In genomic region chr10:23060041-23060693, GRCm38 (mm10) we compare ENCODE assay signal across 25 mouse cellular contexts.
DNase-seq lines count a peak whose midpoint lies in the region; ATAC-seq lines count a peak whose summit lies in the region.
"Had no signal": no experiment of that assay in that cellular context is flagged by ENCODE, and none has a peak within 500 bp of the region (broad histone marks: within the 10 kb centered on the region; RNA-seq: fewer than 3 reads in every experiment).

No protein-coding gene starts in this region.

- no peaks in the 10 kb centered on the region for H3K36me3 ChIP-seq in kidney, embryonic 15.5 days
- no peaks in the 10 kb centered on the region for H3K36me3 ChIP-seq in lung, embryonic 16.5 days (ENCODE audit: control insufficient read depth, insufficient read depth, low read length)
- no peaks in the 10 kb centered on the region for H3K36me3 ChIP-seq in intestine, embryonic 16.5 days (ENCODE audit: control insufficient read depth, insufficient read depth, low read length)
- H3K36me3 ChIP-seq in midbrain, embryonic 13.5 days: no peaks in the 10 kb centered on the region
- H3K36me3 ChIP-seq: embryonic facial prominence, embryonic 15.5 days; heart, embryonic 12.5 days; hindbrain, embryonic 10.5 days; midbrain, embryonic 12.5 days had no signal

- H3K27ac ChIP-seq in kidney, embryonic 15.5 days: peak overlapping the region; percentile 86
- H3K27ac ChIP-seq in lung, embryonic 16.5 days (ENCODE audit: low read length): peak overlapping the region; percentile 88
- H3K27ac ChIP-seq in intestine, embryonic 16.5 days (ENCODE audit: low read length): peak overlapping the region; percentile 71; the same call in 1 of the 2 replicates
- H3K27ac ChIP-seq in midbrain, embryonic 13.5 days: no peak overlapping the region
- H3K27ac ChIP-seq: embryonic facial prominence, embryonic 15.5 days; hindbrain, embryonic 10.5 days; midbrain, embryonic 12.5 days had no signal

- no peak; the same call in 1 of the 2 replicates for ATAC-seq in kidney, embryonic 15.5 days (replicated peaks; ENCODE audit: low FRiP score)
- peak; percentile 86 for ATAC-seq in lung, embryonic 16.5 days (ENCODE audit: low read depth)
- ATAC-seq in intestine, embryonic 16.5 days: peak; percentile 60
- no peak for ATAC-seq in midbrain, embryonic 13.5 days
- ATAC-seq: forebrain, embryonic 14.5 days; hindbrain, embryonic 16.5 days; liver, postnatal 0 days; Patski had no signal

- H3K27me3 ChIP-seq in kidney, embryonic 15.5 days: no peaks in the 10 kb centered on the region
- no peaks in the 10 kb centered on the region for H3K27me3 ChIP-seq in lung, embryonic 16.5 days (ENCODE audit: control insufficient read depth, insufficient read depth, low read depth, low read length)
- H3K27me3 ChIP-seq in intestine, embryonic 16.5 days (replicated peaks; ENCODE audit: control insufficient read depth, insufficient read depth, low read length): no peaks in the 10 kb centered on the region
- H3K27me3 ChIP-seq in midbrain, embryonic 13.5 days: no peaks in the 10 kb centered on the region
- H3K27me3 ChIP-seq: embryonic facial prominence, embryonic 15.5 days; heart, embryonic 12.5 days; midbrain, embryonic 12.5 days had no signal

- H3K4me1 ChIP-seq in kidney, embryonic 15.5 days: 0 out of 2 replicates have a peak, but pooled peaks cover 4% of the 10 kb centered on the region
- H3K4me1 ChIP-seq in lung, embryonic 16.5 days (replicated peaks; ENCODE audit: control insufficient read depth, insufficient read depth, low read length): peaks cover 11% of the 10 kb centered on the region; the same call in 1 of the 2 replicates
- 0 out of 2 replicates have a peak, but pooled peaks cover 5% of the 10 kb centered on the region for H3K4me1 ChIP-seq in intestine, embryonic 16.5 days (ENCODE audit: control insufficient read depth, insufficient read depth, low read length)
- no peaks in the 10 kb centered on the region for H3K4me1 ChIP-seq in midbrain, embryonic 13.5 days (replicated peaks)
- H3K4me1 ChIP-seq: hindbrain, embryonic 10.5 days had no signal

- DNase-seq in kidney, postnatal 10 days: no peak
- DNase-seq in lung, postnatal 36 days: no peak
- no peak for DNase-seq in thymus, adult 18-20 months
- DNase-seq: adrenal gland, adult 2 months; cerebellum, adult 11 months; cerebellum, adult 9-11 months; gastrocnemius, postnatal 10 days; heart, adult 11 months; heart, postnatal 10 days; kidney, adult 2 months; left cerebral cortex, postnatal 4 days; liver, postnatal 0 days; thymus, postnatal 14 days had no signal

- no peaks in the 10 kb centered on the region for H3K9me3 ChIP-seq in kidney, embryonic 15.5 days (replicated peaks)
- H3K9me3 ChIP-seq in lung, embryonic 16.5 days (ENCODE audit: control insufficient read depth, low read length): no peaks in the 10 kb centered on the region
- H3K9me3 ChIP-seq in intestine, embryonic 16.5 days (ENCODE audit: control insufficient read depth, low read length): no peaks in the 10 kb centered on the region
- H3K9me3 ChIP-seq in midbrain, embryonic 13.5 days: no peaks in the 10 kb centered on the region
- H3K9me3 ChIP-seq: embryonic facial prominence, embryonic 15.5 days; heart, embryonic 12.5 days; hindbrain, embryonic 10.5 days; midbrain, embryonic 12.5 days had no signal

- H3K4me3 ChIP-seq in kidney, embryonic 15.5 days (replicated peaks): no peak overlapping the region
- no peak overlapping the region for H3K4me3 ChIP-seq in lung, embryonic 16.5 days (ENCODE audit: low read length)
- no peak overlapping the region for H3K4me3 ChIP-seq in intestine, embryonic 16.5 days (ENCODE audit: low read length)
- no peak overlapping the region for H3K4me3 ChIP-seq in midbrain, embryonic 13.5 days (replicated peaks)
- H3K4me3 ChIP-seq: embryonic facial prominence, embryonic 15.5 days; heart, embryonic 12.5 days; hindbrain, embryonic 10.5 days; midbrain, embryonic 12.5 days had no signal

- H3K9ac ChIP-seq in kidney, embryonic 15.5 days: no peak overlapping the region
- H3K9ac ChIP-seq in lung, embryonic 16.5 days (ENCODE audit: low read length): no peak overlapping the region
- no peak overlapping the region for H3K9ac ChIP-seq in intestine, embryonic 16.5 days (ENCODE audit: low read depth, low read length)
- no peak overlapping the region for H3K9ac ChIP-seq in midbrain, embryonic 13.5 days (replicated peaks)
- H3K9ac ChIP-seq: embryonic facial prominence, embryonic 15.5 days; heart, embryonic 12.5 days; liver, postnatal 0 days; midbrain, embryonic 12.5 days had no signal

- H3K4me2 ChIP-seq in kidney, embryonic 15.5 days: no peak overlapping the region
- H3K4me2 ChIP-seq in lung, embryonic 16.5 days (ENCODE audit: low read depth, low read length): no peak overlapping the region
- no peak overlapping the region for H3K4me2 ChIP-seq in intestine, embryonic 16.5 days (ENCODE audit: low read depth, low read length)
- no peak overlapping the region for H3K4me2 ChIP-seq in midbrain, embryonic 13.5 days (replicated peaks)
- H3K4me2 ChIP-seq: embryonic facial prominence, embryonic 15.5 days; heart, embryonic 12.5 days; liver, embryonic 11.5 days; midbrain, embryonic 12.5 days had no signal

- WGBS in kidney, embryonic 15.5 days: 62% methylated on average over 5 of the region's 5 CpGs
- 39% methylated on average over 5 of the region's 5 CpGs for WGBS in lung, embryonic 16.5 days
- WGBS in intestine, embryonic 16.5 days: 52% methylated on average over 5 of the region's 5 CpGs
- WGBS in midbrain, embryonic 13.5 days: 89% methylated on average over 5 of the region's 5 CpGs

Comparison
In these comparisons a context has a peak if more than half of its experiments do, and no peak if none do; other contexts are left out.
1. ATAC-seq: peak in lung, embryonic 16.5 days (single experiment) and intestine, embryonic 16.5 days (single experiment); none in kidney, embryonic 15.5 days (single experiment) and midbrain, embryonic 13.5 days (single experiment).